Comparison of ENCODE assay signal across 25 mouse cellular contexts in genomic region chr3:51816517-51817285, GRCm38 (mm10).
DNase-seq lines count a peak whose midpoint lies in the region; ATAC-seq lines count a peak whose summit lies in the region.
"Had no signal": no experiment of that assay in that cellular context is flagged by ENCODE, and none has a peak within 500 bp of the region (broad histone marks: within the 10 kb centered on the region; RNA-seq: fewer than 3 reads in every experiment).

No protein-coding gene starts in this region.

- intact Hi-C loops in left cerebral cortex, postnatal 36 days (cut with DNase I) = no loop called here

- H3K27me3 ChIP-seq in hindbrain, embryonic 12.5 days = no peaks in the 10 kb centered on the region
- H3K27me3 ChIP-seq in hindbrain, embryonic 16.5 days (replicated peaks; ENCODE audit: control insufficient read depth, insufficient read depth, low read length) = no peaks in the 10 kb centered on the region
- H3K27me3 ChIP-seq in forebrain, embryonic 13.5 days = no peaks in the 10 kb centered on the region
- H3K27me3 ChIP-seq in midbrain, embryonic 12.5 days = no peaks in the 10 kb centered on the region
- H3K27me3 ChIP-seq: heart, embryonic 12.5 days; megakaryocyte, embryonic 14.5 days; neural tube, embryonic 13.5 days; Patski had no signal

- H3K9ac ChIP-seq in hindbrain, embryonic 12.5 days = no peak overlapping the region
- H3K9ac ChIP-seq in hindbrain, embryonic 16.5 days (ENCODE audit: low read depth, low read length) = no peak overlapping the region
- H3K9ac ChIP-seq in forebrain, embryonic 13.5 days = no peak overlapping the region
- H3K9ac ChIP-seq in midbrain, embryonic 12.5 days (replicated peaks) = no peak overlapping the region
- H3K9ac ChIP-seq: heart, embryonic 12.5 days; liver, embryonic 14.5 days; lung, embryonic 14.5 days had no signal

- no peak for ATAC-seq in hindbrain, embryonic 12.5 days (ENCODE audit: low FRiP score)
- no peak for ATAC-seq in hindbrain, embryonic 16.5 days
- ATAC-seq in forebrain, embryonic 13.5 days = no peak
- ATAC-seq in midbrain, embryonic 12.5 days (ENCODE audit: low FRiP score, low read depth) = no peak
- ATAC-seq: Patski had no signal

- H3K4me2 ChIP-seq in hindbrain, embryonic 12.5 days (replicated peaks) = no peak overlapping the region
- H3K4me2 ChIP-seq in hindbrain, embryonic 16.5 days (ENCODE audit: low read length) = no peak overlapping the region
- H3K4me2 ChIP-seq in forebrain, embryonic 13.5 days = no peak overlapping the region
- no peak overlapping the region for H3K4me2 ChIP-seq in midbrain, embryonic 12.5 days (replicated peaks)
- H3K4me2 ChIP-seq: heart, embryonic 12.5 days; lung, embryonic 14.5 days had no signal

- H3K36me3 ChIP-seq in hindbrain, embryonic 12.5 days = no peaks in the 10 kb centered on the region
- H3K36me3 ChIP-seq in hindbrain, embryonic 16.5 days (ENCODE audit: control insufficient read depth, insufficient read depth, low read length) = no peaks in the 10 kb centered on the region
- no peaks in the 10 kb centered on the region for H3K36me3 ChIP-seq in forebrain, embryonic 13.5 days (ENCODE audit: poor library complexity, severe bottlenecking)
- H3K36me3 ChIP-seq in midbrain, embryonic 12.5 days = no peaks in the 10 kb centered on the region
- H3K36me3 ChIP-seq: heart, embryonic 12.5 days; neural tube, embryonic 13.5 days had no signal

- WGBS in hindbrain, embryonic 12.5 days = 77% methylated on average over 7 of the region's 7 CpGs
- WGBS in hindbrain, embryonic 16.5 days = 85% methylated on average over 7 of the region's 7 CpGs
- WGBS in forebrain, embryonic 13.5 days = 73% methylated on average over 7 of the region's 7 CpGs
- 66% methylated on average over 7 of the region's 7 CpGs for WGBS in midbrain, embryonic 12.5 days

- H3K27ac ChIP-seq in hindbrain, embryonic 12.5 days = 0 out of 2 replicates have a peak overlapping the region, but pooled peaks have one; percentile 14
- no peak overlapping the region for H3K27ac ChIP-seq in hindbrain, embryonic 16.5 days (ENCODE audit: low read depth, low read length)
- peak overlapping the region; percentile 54; the same call in 1 of the 2 replicates for H3K27ac ChIP-seq in forebrain, embryonic 13.5 days
- peak overlapping the region; percentile 44 for H3K27ac ChIP-seq in midbrain, embryonic 12.5 days (replicated peaks)
- H3K27ac ChIP-seq: liver, embryonic 14.5 days; stomach, postnatal 0 days had no signal

- H3K4me1 ChIP-seq in hindbrain, embryonic 12.5 days = peaks cover 25% of the 10 kb centered on the region
- peaks cover 15% of the 10 kb centered on the region for H3K4me1 ChIP-seq in hindbrain, embryonic 16.5 days (ENCODE audit: control insufficient read depth, insufficient read depth, low read depth, low read length)
- H3K4me1 ChIP-seq in forebrain, embryonic 13.5 days = peaks cover 34% of the 10 kb centered on the region
- peaks cover 33% of the 10 kb centered on the region for H3K4me1 ChIP-seq in midbrain, embryonic 12.5 days

- H3K9me3 ChIP-seq in hindbrain, embryonic 12.5 days (replicated peaks) = no peaks in the 10 kb centered on the region
- no peaks in the 10 kb centered on the region for H3K9me3 ChIP-seq in hindbrain, embryonic 16.5 days (ENCODE audit: control insufficient read depth, low read length)
- no peaks in the 10 kb centered on the region for H3K9me3 ChIP-seq in forebrain, embryonic 13.5 days (replicated peaks)
- no peaks in the 10 kb centered on the region for H3K9me3 ChIP-seq in midbrain, embryonic 12.5 days
- H3K9me3 ChIP-seq: heart, embryonic 12.5 days; megakaryocyte, embryonic 14.5 days; neural tube, embryonic 13.5 days had no signal

- DNase-seq in NIH3T3 (ENCODE audit: low read depth) = peak; percentile 29
- DNase-seq in cerebellum, adult 18-20 months = no peak
- DNase-seq in left cerebral cortex, postnatal 36 days (ENCODE audit: low spot score in 2 of 2) = no peak
- no peak for DNase-seq in urinary bladder, postnatal 14 days (ENCODE audit: low spot score)
- DNase-seq: adrenal gland, postnatal 36 days; cerebellum, adult 2 months; gastrocnemius, postnatal 25 days; heart, adult 18-20 months; heart, postnatal 10 days; kidney, adult 18-20 months; kidney, postnatal 4 days; layer of hippocampus, adult 9-11 months; lung, embryonic 14.5 days; thymus, adult 2 months; thymus, postnatal 4 days had no signal

- H3K4me3 ChIP-seq in hindbrain, embryonic 12.5 days = no peak overlapping the region
- no peak overlapping the region for H3K4me3 ChIP-seq in hindbrain, embryonic 16.5 days (ENCODE audit: low read length)
- H3K4me3 ChIP-seq in forebrain, embryonic 13.5 days = no peak overlapping the region
- no peak overlapping the region for H3K4me3 ChIP-seq in midbrain, embryonic 12.5 days
- H3K4me3 ChIP-seq: heart, embryonic 12.5 days; megakaryocyte, embryonic 14.5 days; neural tube, embryonic 13.5 days had no signal
